Mouse (Mus musculus): ENCODE data around the gene Arl14. TPM values are rescaled to one million over a fixed set of nuclear protein-coding genes. Genes with fewer than 3 reads are reported as not detected.
"Not testable (repeated sequence)": the region's sequence is repeated elsewhere in the genome, so short reads cannot be mapped to it uniquely, and the experiment has no call there.

The Arl14 gene
- polyA plus RNA-seq, 1 experiment from 2014 or later: not detected

GRCm38 (mm10) chr3:69226496-69226895 lies 4.3 kb downstream of the Arl14 start:
- H3K4me3 ChIP-seq (ENCODE audit: low read depth, low read length): no peak overlapping the region
- no peak overlapping the region for H3K27ac ChIP-seq (ENCODE audit: low read depth, low read length)
- H3K27me3 ChIP-seq (ENCODE audit: control insufficient read depth, insufficient read depth, low read length): no peaks in the 10 kb centered on the region
- H3K9me3 ChIP-seq (ENCODE audit: control insufficient read depth, low read length): no peaks in the 10 kb centered on the region
- no peaks in the 10 kb centered on the region for H3K4me1 ChIP-seq (ENCODE audit: control insufficient read depth, insufficient read depth, low read length)
- no peak for ATAC-seq (ENCODE audit: low read depth)
- 62% methylated on average over 2 of the region's 2 CpGs for WGBS
- H3K9ac ChIP-seq (replicated peaks; ENCODE audit: low read depth, low read length): no peak overlapping the region
- H3K36me3 ChIP-seq (ENCODE audit: control insufficient read depth, insufficient read depth, low read length): no peaks in the 10 kb centered on the region
- H3K4me2 ChIP-seq (ENCODE audit: low read depth, low read length): no peak overlapping the region

- no peak overlapping the region for H3K4me2 ChIP-seq (ENCODE audit: low read depth, low read length)
- no peak overlapping the region for H3K9ac ChIP-seq (replicated peaks; ENCODE audit: low read depth, low read length)
- no peaks in the 10 kb centered on the region for H3K4me1 ChIP-seq (ENCODE audit: control insufficient read depth, insufficient read depth, low read length)
- H3K9me3 ChIP-seq (ENCODE audit: control insufficient read depth, low read length): no peaks in the 10 kb centered on the region
- no peak for ATAC-seq (ENCODE audit: low read depth)
- 92% methylated on average over 1 of the region's 1 CpGs for WGBS
- H3K27me3 ChIP-seq (ENCODE audit: control insufficient read depth, insufficient read depth, low read length): no peaks in the 10 kb centered on the region
- H3K4me3 ChIP-seq (ENCODE audit: low read depth, low read length): no peak overlapping the region
- H3K27ac ChIP-seq (ENCODE audit: low read depth, low read length): no peak overlapping the region
- no peaks in the 10 kb centered on the region for H3K36me3 ChIP-seq (ENCODE audit: control insufficient read depth, insufficient read depth, low read length)
These were observed 5.8 kb downstream of the Arl14 start for GRCm38 (mm10) chr3:69228002-69228401.

GRCm38 (mm10) chr3:69231522-69232138 lies 9.4 kb downstream of the Arl14 start:
- ATAC-seq (ENCODE audit: low read depth): no peak
- no peaks in the 10 kb centered on the region for H3K36me3 ChIP-seq (ENCODE audit: control insufficient read depth, insufficient read depth, low read length)
- no peak overlapping the region for H3K4me2 ChIP-seq (ENCODE audit: low read depth, low read length)
- H3K27me3 ChIP-seq (ENCODE audit: control insufficient read depth, insufficient read depth, low read length): no peaks in the 10 kb centered on the region
- WGBS: 86% methylated on average over 14 of the region's 14 CpGs
- no peaks in the 10 kb centered on the region for H3K9me3 ChIP-seq (ENCODE audit: control insufficient read depth, low read length)
- no peaks in the 10 kb centered on the region for H3K4me1 ChIP-seq (ENCODE audit: control insufficient read depth, insufficient read depth, low read length)
- no peak overlapping the region for H3K4me3 ChIP-seq (ENCODE audit: low read depth, low read length)
- no peak overlapping the region for H3K9ac ChIP-seq (replicated peaks; ENCODE audit: low read depth, low read length)
- no peak overlapping the region for H3K27ac ChIP-seq (ENCODE audit: low read depth, low read length)

- not testable (repeated sequence) for H3K4me1 ChIP-seq (ENCODE audit: control insufficient read depth, insufficient read depth, low read length); H3K27ac ChIP-seq (ENCODE audit: low read depth, low read length); H3K36me3 ChIP-seq (ENCODE audit: control insufficient read depth, insufficient read depth, low read length); H3K9ac ChIP-seq (replicated peaks; ENCODE audit: low read depth, low read length); H3K27me3 ChIP-seq (ENCODE audit: control insufficient read depth, insufficient read depth, low read length); H3K4me2 ChIP-seq (ENCODE audit: low read depth, low read length); H3K4me3 ChIP-seq (ENCODE audit: low read depth, low read length); ATAC-seq (ENCODE audit: low read depth); H3K9me3 ChIP-seq (ENCODE audit: control insufficient read depth, low read length)
- WGBS: 91% methylated on average over 10 of the region's 10 CpGs
These were observed 11.5 kb downstream of the Arl14 start for GRCm38 (mm10) chr3:69233552-69234189.

GRCm38 (mm10) chr3:69234525-69234924 lies 12.3 kb downstream of the Arl14 start:
- Histone ChIP-seq H3K27me3 (ENCODE audit: control insufficient read depth, insufficient read depth, low read length) (no peaks in the 10 kb centered on the region), H3K27ac (ENCODE audit: low read depth, low read length) (no peak overlapping the region), H3K4me1 (ENCODE audit: control insufficient read depth, insufficient read depth, low read length) (no peaks in the 10 kb centered on the region), H3K9ac (replicated peaks; ENCODE audit: low read depth, low read length) (no peak overlapping the region), H3K4me3 (ENCODE audit: low read depth, low read length) (no peak overlapping the region), H3K36me3 (ENCODE audit: control insufficient read depth, insufficient read depth, low read length) (no peaks in the 10 kb centered on the region), H3K9me3 (ENCODE audit: control insufficient read depth, low read length) (no peaks in the 10 kb centered on the region), H3K4me2 (ENCODE audit: low read depth, low read length) (no peak overlapping the region)
- ATAC-seq (ENCODE audit: low read depth): no peak
- WGBS: 94% methylated on average over 1 of the region's 1 CpGs

- no peak overlapping the region for H3K4me2 ChIP-seq (ENCODE audit: low read depth, low read length)
- no peaks in the 10 kb centered on the region for H3K27me3 ChIP-seq (ENCODE audit: control insufficient read depth, insufficient read depth, low read length)
- no peak overlapping the region for H3K9ac ChIP-seq (replicated peaks; ENCODE audit: low read depth, low read length)
- WGBS: 80% methylated on average over 3 of the region's 3 CpGs
- no peak for ATAC-seq (ENCODE audit: low read depth)
- no peaks in the 10 kb centered on the region for H3K4me1 ChIP-seq (ENCODE audit: control insufficient read depth, insufficient read depth, low read length)
- no peaks in the 10 kb centered on the region for H3K9me3 ChIP-seq (ENCODE audit: control insufficient read depth, low read length)
- no peaks in the 10 kb centered on the region for H3K36me3 ChIP-seq (ENCODE audit: control insufficient read depth, insufficient read depth, low read length)
- no peak overlapping the region for H3K4me3 ChIP-seq (ENCODE audit: low read depth, low read length)
- no peak overlapping the region for H3K27ac ChIP-seq (ENCODE audit: low read depth, low read length)
These were observed 13.6 kb downstream of the Arl14 start for GRCm38 (mm10) chr3:69235806-69236205.

GRCm38 (mm10) chr3:69236491-69236890 lies 14.3 kb downstream of the Arl14 start:
- H3K4me2 ChIP-seq (ENCODE audit: low read depth, low read length): no peak overlapping the region
- H3K4me1 ChIP-seq (ENCODE audit: control insufficient read depth, insufficient read depth, low read length): no peaks in the 10 kb centered on the region
- H3K9me3 ChIP-seq (ENCODE audit: control insufficient read depth, low read length): no peaks in the 10 kb centered on the region
- no peaks in the 10 kb centered on the region for H3K36me3 ChIP-seq (ENCODE audit: control insufficient read depth, insufficient read depth, low read length)
- ATAC-seq (ENCODE audit: low read depth): no peak
- H3K27ac ChIP-seq (ENCODE audit: low read depth, low read length): no peak overlapping the region
- no peak overlapping the region for H3K9ac ChIP-seq (replicated peaks; ENCODE audit: low read depth, low read length)
- no peak overlapping the region for H3K4me3 ChIP-seq (ENCODE audit: low read depth, low read length)
- H3K27me3 ChIP-seq (ENCODE audit: control insufficient read depth, insufficient read depth, low read length): no peaks in the 10 kb centered on the region
- WGBS: 89% methylated on average over 12 of the region's 12 CpGs

GRCm38 (mm10) chr3:69238141-69238851 lies 16.1 kb downstream of the Arl14 start:
- Histone ChIP-seq H3K4me3 (ENCODE audit: low read depth, low read length) (no peak overlapping the region), H3K27ac (ENCODE audit: low read depth, low read length) (no peak overlapping the region), H3K36me3 (ENCODE audit: control insufficient read depth, insufficient read depth, low read length) (no peaks in the 10 kb centered on the region), H3K27me3 (ENCODE audit: control insufficient read depth, insufficient read depth, low read length) (no peaks in the 10 kb centered on the region), H3K9me3 (ENCODE audit: control insufficient read depth, low read length) (no peaks in the 10 kb centered on the region), H3K9ac (replicated peaks; ENCODE audit: low read depth, low read length) (no peak overlapping the region), H3K4me1 (ENCODE audit: control insufficient read depth, insufficient read depth, low read length) (no peaks in the 10 kb centered on the region), H3K4me2 (ENCODE audit: low read depth, low read length) (no peak overlapping the region)
- 49% methylated on average over 12 of the region's 12 CpGs for WGBS
- peak; percentile 44; the same call in 1 of the 2 replicates for ATAC-seq (ENCODE audit: low read depth)

- H3K4me3 ChIP-seq (ENCODE audit: low read depth, low read length): no peak overlapping the region
- 79% methylated on average over 5 of the region's 5 CpGs for WGBS
- H3K4me2 ChIP-seq (ENCODE audit: low read depth, low read length): no peak overlapping the region
- ATAC-seq (ENCODE audit: low read depth): no peak
- no peaks in the 10 kb centered on the region for H3K4me1 ChIP-seq (ENCODE audit: control insufficient read depth, insufficient read depth, low read length)
- no peaks in the 10 kb centered on the region for H3K9me3 ChIP-seq (ENCODE audit: control insufficient read depth, low read length)
- H3K27me3 ChIP-seq (ENCODE audit: control insufficient read depth, insufficient read depth, low read length): no peaks in the 10 kb centered on the region
- no peaks in the 10 kb centered on the region for H3K36me3 ChIP-seq (ENCODE audit: control insufficient read depth, insufficient read depth, low read length)
- H3K27ac ChIP-seq (ENCODE audit: low read depth, low read length): no peak overlapping the region
- H3K9ac ChIP-seq (replicated peaks; ENCODE audit: low read depth, low read length): no peak overlapping the region
These were observed 17.0 kb downstream of the Arl14 start for GRCm38 (mm10) chr3:69239246-69239645.

Measured in neural tube, embryonic 14.5 days (tissue).